Mouse (Mus musculus) heart, postnatal 4 days (tissue): Measurements from ENCODE around the gene Edar. TPM values are rescaled to one million over a fixed set of nuclear protein-coding genes. Genes with fewer than 3 reads are reported as not detected.

Source experiments
- DNase-seq: peaks from one replicate; pipeline ENCODE4 v3.0.0; 2021
- total RNA-seq, 2 experiments: library from RNA; stranded (reverse); gene quantifications; 2 replicates each; pipeline ENCODE4 v1.2.3; 2021

Gene Edar
- total RNA-seq, 2 experiments from 2014 or later = 0.41 to 0.43 TPM

- DNase-seq = no peak
These were observed 74.0 kb downstream of the Edar start for GRCm38 (mm10) chr10:58601431-58601901.

- DNase-seq = no peak
These were observed 74.5 kb downstream of the Edar start for GRCm38 (mm10) chr10:58600983-58601382.

DNA sequence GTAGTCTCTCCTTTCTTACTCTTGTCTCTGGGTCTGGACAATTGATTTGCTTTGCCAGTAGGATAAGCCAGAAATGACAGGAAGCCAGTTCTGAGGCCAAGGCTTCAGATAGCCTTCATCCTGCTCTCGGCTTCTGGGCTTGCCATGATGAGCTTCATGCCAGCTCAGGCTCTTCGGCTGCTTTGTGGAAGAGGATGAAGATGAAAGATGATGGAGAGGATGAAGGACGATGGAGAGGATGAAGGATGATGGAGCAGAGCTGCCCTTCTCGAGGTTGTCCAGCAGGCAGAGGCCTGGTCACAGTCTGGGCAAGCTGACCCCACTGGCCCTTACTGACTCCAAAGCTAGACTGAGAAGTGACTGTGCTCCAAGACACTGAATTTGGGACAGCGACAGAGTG lies 75.3 kb downstream of the Edar start:
- DNase-seq = no peak

DNA sequence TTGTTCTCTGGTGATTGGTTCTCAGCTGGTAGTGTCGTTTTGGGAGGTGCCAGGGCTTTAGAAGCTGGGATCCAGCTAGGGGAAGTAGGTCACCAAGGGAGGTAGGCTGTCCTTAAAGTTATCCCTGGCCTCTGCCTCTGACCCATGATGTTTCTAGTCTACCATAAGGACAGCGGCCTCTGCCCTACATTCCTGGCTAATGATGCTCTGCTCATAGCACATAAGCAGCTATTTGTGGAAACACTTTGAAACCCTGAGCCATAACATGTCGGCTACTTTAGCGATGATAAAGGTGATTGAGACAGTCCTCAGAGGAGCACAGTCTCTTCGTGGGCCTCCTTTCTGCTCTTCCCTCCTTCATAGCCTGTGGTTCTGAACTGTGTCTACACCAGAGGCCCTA lies 79.6 kb downstream of the Edar start:
- no peak for DNase-seq

DNA sequence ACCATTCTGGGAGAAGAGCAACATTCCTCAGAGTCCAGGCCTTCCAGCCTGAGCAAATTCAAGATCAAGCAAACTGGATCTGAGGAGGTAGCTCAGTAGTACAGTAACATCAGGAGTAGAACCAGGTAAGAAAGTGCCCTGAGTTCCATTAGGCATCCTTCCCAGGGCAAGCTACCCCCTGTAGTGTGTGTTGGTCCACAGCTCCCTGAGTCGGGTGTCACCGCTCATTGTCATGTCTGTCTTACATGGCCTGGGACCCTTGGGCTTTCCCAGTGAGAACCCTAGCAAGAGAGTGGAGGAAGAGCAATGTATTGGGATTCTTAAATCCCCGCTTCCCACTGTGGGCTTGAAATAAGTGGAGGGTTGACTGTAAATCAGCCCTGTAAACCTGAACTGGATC lies 80.3 kb downstream of the Edar start:
- no peak for DNase-seq

- DNase-seq = no peak
These were observed 81.0 kb downstream of the Edar start for GRCm38 (mm10) chr10:58594486-58594885.

- no peak for DNase-seq
These were observed 89.8 kb downstream of the Edar start for GRCm38 (mm10) chr10:58585427-58586223.

GRCm38 (mm10) chr10:58560521-58560920 lies 114.9 kb downstream of the Edar start:
- no peak for DNase-seq

DNA sequence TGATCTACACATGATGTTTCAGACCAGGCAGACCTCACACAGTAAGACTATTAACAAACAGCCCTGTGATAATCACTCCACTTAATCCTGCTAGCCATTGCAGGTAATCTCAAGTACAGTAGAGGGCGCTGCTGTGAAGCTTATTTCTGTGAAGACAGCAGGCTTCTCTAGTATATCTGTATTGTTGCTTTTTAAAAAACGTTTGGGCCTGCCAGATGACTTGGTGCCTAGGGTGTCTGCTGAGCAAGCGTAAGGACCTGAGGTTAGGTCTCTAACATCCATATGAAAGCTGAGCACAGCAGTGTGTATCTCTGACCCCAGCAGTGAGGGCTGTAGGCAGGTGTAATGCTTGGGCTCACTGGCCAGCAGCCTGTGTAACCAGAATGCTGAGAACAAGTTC lies 115.6 kb downstream of the Edar start:
- peak; percentile 48 for DNase-seq

GRCm38 (mm10) chr10:58559098-58559497 lies 116.4 kb downstream of the Edar start:
- DNase-seq = peak; percentile 55

GRCm38 (mm10) chr10:58554693-58555387 lies 120.6 kb downstream of the Edar start:
- no peak for DNase-seq

Other genes with a start within 250 kb of the Edar start
- 10 to 100 TPM; 67.4 to 67.5 TPM for gene Ranbp2, start 228.7 kb downstream of the Edar start, total RNA-seq
- gene Ccdc138, start 177.7 kb downstream of the Edar start, total RNA-seq = 1 to 10 TPM; 2.5 to 2.7 TPM
- gene Gm17542, start 42.6 kb upstream of the Edar start, total RNA-seq = not detected
- 1 to 10 TPM; 1.5 to 1.8 TPM for gene Sh3rf3, start 137.7 kb upstream of the Edar start, total RNA-seq